Mouse (Mus musculus): ENCODE data around the gene Gm17268.

The Gm17268 gene

DNA sequence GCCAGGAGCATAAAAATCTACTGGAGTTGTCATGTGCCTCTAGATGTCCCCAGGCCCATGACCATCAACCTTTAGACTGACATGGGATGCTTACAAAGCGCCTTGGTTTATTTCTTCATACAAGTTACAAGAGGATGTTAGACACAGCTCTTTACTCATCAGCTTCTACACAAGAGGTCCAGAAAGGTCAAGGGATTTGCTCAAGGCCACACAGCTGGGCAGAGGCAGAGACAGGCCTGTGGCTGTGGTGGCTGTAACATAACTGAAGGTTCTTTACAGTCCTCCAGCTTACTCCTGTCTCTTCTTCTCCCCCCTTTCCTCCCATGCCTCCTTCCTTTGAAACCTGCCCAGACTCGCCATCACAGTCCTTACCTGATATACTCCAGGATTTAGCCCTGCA, 8.2 kb downstream of the Gm17268 start:
- CTCF ChIA-PET: no interaction called here

DNA sequence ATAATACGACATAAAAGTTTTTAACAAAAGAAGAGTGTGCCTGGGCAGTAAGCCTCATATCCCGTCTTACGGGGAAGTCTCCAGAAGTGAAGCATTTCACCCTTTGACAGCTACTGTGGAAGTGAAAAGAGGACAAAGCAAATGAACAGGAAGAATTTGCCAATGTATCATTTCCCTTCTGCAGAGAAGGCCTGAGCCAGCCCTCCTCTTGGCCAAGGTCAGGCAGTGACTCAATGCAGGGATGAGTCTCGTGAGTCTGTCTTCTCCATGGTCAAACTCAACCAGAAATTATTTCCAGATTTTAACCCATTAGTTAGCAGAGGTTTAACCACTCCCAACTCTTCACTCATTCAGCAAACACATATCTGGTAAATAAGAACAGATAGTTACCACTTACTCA, 14.6 kb downstream of the Gm17268 start:
- CTCF ChIA-PET: no interaction called here

DNA sequence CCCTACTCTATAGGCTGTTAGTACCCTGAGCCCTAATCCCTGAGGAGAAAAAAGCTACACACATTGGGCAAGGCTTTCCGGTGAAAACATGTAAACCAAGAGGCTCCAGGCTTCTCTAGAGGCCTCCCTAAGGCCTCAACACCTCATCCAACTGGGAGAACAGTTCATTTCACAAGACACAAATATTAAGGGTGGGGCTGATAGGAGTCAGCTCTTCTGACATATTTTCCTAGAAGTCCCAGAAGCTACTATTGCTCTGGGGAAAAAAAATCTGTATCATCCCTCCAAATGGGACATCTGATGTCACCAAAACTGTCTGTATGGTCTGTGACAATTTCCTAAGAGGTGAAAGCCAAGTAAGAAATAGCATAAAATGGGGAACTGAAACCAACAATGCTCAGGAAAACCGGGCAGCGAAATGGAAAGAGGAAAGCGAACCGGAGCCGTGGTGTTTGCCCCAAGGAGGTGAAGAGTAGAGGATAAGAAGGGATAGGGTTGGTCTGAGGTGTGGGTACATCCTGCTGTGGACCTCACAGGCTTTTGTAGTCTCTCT, 15.8 kb downstream of the Gm17268 start:
- CTCF ChIA-PET: no interaction called here

DNA sequence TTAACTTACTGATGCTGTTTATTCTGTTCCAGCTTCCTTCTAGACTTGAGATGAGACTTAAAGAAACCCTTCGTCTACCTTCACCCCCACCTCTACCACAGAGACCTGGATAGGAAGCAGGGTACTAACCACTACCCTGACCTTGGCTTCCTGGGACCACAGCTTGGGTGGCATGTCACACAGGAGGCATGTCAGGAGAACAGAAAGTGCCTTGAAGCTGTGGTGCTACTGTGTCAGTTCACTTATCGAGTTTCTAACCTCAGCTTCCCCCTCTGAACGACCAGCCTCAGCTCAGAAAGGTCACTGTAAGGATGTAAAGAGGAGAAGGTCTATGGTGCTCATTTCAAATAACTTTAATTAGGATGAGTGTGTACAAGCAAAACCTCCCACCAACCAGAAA, 17.0 kb downstream of the Gm17268 start:
- CTCF ChIA-PET: no interaction called here

GRCm38 (mm10) chr11:82019793-82020192, 18.6 kb downstream of the Gm17268 start:
- CTCF ChIA-PET: no interaction called here

DNA sequence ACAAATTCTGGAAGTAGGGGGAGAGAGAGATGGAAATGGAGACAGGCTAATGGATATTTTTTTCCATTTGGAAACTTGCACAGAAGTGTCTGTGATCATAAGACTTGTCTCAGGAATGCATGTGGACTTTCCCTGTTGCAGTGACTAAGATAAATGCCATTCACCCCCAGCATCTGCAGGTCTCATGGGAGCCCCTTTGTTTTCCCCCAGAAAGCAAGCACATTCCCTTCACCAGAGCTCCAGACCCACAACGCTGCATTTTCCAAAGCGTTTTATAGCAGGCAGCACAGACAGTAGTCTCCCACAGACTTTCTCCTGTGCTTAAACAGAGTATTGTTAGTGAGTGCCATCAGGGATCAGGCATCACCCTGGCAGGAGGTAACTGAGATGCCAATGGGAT, 19.0 kb downstream of the Gm17268 start:
- CTCF ChIA-PET: no interaction called here

DNA sequence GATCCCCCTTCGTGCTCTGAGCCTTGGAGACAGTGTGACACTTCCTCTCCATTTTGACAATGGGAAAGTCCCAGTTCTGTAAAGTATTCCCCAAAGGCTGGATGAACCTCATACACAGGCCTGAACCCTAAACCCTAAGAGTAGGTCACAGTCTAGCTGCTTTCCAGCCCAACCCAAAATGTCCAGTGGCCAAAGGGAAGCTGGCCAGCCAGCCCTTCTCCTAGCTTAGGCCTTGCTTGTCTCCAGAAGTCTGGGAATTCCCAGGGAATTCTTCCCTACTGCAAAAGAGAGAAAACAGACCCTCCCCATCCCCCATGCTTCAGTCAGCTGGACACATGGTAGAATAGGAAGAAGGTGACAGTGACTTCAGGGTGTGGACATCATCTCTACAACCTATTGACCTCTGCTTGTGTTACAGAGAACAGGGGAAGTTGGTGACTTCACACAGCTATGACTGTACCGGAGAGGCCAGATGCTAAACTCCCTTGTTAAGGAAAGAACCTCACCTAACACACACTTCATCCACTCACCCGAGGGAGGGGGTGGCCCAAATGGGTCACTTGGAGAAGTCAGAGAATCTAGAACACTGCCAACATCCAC, 22.1 kb downstream of the Gm17268 start:
- CTCF ChIA-PET: no interaction called here

DNA sequence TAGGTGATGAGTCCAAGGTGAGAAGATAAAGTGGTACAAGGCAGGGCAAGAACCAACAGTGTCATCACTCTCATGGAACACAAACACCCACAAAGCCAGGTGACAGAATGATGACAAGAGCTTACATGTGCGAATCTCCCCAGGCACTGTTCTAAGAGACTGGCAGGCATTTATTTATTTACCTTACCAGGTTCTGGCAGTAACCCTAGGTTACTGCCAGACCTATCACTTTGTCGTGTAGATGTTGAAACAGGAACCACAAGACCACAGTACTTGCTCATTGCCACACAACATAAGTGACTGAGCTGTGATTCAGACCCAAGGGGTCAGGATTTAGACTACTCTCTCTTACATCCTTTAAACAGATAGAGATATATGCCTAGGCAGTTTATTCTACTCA, 23.3 kb downstream of the Gm17268 start:
- CTCF ChIA-PET: no interaction called here

GRCm38 (mm10) chr11:82013756-82014155, 24.6 kb downstream of the Gm17268 start:
- CTCF ChIA-PET: no interaction called here

- CTCF ChIA-PET: no interaction called here
Observed at GRCm38 (mm10) chr11:82011411-82012193, 26.8 kb downstream of the Gm17268 start.

GRCm38 (mm10) chr11:82010115-82010514, 28.2 kb downstream of the Gm17268 start:
- CTCF ChIA-PET: no interaction called here

DNA sequence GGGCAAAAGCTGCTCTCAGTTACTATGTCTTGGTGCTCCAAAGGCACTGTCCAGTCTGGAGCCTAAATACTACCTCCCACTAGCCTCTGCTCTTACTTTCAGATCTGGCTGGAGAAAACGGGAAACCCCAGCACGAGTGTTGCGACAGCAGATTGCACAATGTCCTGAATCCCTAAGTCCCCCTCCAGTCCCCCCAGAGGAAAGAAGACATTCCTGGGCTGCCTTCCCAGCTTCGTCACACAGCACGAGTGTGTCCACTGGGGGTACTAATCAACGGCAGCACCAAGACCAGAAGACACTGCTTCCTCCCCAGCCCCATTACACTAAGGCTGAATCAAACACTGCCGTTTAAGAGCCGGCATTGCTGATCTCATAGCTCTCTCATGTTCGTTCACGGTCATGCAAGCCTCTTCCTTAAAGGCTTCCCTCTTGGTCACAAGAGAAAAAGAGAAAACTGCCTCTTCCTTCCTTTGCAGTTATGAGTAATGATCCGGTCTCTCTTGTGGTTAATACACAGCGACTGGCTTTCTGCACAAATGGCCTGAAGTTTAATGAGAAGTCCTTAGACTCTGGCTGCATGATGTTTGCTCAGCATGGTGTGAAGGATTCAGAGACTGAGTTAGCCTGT, 31.5 kb downstream of the Gm17268 start:
- CTCF ChIA-PET: no interaction called here

- CTCF ChIA-PET: no interaction called here
Observed at GRCm38 (mm10) chr11:82004810-82005209, 33.6 kb downstream of the Gm17268 start.

DNA sequence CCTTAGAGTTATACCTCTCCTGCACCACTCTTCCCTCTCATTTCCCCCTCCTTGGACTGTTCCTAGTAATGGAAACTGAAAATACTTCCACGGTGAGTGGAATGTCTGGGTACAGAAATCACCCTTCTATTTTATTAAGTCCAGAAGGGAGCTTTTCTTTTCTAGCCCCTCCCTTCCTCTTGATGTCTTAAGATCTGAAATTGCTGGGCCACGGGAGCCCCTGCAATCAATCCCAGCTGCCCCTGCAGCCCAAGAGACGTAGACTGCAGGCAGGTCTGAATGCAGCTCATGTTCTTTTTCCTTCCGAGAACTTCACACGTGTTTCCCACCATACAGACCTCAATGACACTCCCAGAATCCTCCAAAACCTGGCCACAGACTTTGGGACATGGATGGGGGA, 37.8 kb downstream of the Gm17268 start:
- CTCF ChIA-PET: no interaction called here

DNA sequence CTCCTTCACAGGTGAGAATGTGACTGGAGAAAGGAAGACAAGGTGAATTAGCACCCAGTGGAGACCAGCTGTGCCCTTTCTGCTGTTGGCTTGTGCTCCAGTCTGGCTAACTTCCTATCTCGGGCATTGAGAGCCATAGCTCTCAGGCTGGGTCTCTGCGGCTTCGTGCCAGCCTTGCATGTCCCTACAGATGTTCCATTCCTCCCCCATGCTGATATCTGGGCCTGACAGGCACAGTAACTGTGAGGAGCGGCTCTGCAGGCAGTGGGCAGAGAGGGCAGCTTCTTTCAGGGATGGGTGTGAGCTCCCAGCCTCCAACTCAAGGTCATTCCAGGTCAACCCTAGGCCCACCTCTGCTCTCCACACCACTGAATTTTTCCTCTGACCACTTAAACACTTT, 38.9 kb downstream of the Gm17268 start:
- CTCF ChIA-PET: no interaction called here

DNA sequence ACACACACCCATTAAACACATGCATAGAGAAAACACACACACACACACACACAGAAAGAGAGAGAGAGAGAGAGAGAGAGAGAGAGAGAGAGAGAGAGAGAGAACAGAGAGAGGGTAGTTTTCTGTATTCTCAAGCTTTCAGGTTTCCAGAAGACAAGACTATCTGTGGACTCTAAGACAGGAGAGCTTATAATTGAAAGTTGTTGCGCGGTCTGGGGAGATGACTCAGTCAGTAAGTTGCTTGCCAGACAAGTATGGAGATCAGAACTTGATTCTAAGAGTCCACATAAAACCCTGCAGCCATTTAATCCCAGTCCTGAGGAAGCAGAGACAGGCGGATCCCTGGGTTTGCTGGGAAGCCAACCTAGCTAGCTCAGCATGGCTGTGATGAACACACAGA, 39.7 kb downstream of the Gm17268 start:
- CTCF ChIA-PET: no interaction called here

GRCm38 (mm10) chr11:81997085-81997484, 41.3 kb downstream of the Gm17268 start:
- CTCF ChIA-PET: no interaction called here

DNA sequence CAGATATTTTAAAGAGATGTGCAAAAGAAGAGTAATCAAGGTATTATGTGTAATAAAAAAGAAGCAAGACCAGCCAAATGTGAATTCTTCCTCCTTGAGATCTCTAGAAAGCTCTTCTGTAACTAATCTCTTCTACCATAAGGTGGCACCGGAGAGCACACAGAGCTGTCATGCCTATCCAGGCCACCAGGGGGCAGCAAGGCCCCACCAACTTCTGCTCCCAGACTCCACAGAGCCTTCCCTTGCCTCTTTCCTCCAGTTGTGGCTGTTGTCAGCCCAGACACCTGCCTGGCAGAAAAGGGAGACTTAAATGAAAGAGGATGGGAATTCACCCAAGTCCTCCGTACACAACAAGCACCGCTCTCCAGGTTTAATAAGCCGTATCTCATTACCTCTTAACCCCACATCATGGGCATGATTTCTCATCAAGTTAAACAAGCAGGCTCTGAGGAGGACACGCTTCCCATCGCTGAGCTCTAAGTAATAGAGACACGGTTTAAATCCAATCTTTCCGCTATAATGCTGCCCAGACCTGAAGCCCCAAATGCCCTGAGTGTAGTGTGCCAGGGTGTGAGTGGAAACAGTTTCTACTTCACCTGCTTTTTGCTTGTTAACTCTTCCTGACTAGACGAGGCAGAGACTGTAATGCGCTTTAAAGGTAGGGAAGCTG, 42.1 kb downstream of the Gm17268 start:
- CTCF ChIA-PET: interaction anchor here (0.8 kb wide), 2 partner anchors 51 to 181 kb away, joined by 3 to 4 read pairs; no protein-coding TSS in a partner anchor

DNA sequence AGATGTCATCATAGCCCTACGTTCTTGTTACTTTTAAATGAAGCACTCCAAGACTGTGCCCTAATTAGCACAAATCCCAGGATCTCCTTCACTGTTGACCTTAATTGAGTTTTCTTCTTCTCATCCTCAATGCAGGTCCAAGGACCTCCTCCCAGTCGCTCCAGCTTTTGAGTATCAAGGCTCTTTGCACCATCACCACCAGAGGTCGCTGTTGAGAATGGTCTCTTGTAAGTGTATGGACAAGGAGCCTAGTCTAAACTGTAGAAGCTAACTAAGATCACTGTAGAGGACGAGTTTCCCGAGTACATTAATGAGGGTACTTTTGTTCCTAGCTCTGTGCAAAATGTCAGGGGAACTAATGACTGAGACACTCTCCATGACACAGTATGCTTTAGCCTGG, 55.2 kb downstream of the Gm17268 start:
- CTCF ChIA-PET: no interaction called here

DNA sequence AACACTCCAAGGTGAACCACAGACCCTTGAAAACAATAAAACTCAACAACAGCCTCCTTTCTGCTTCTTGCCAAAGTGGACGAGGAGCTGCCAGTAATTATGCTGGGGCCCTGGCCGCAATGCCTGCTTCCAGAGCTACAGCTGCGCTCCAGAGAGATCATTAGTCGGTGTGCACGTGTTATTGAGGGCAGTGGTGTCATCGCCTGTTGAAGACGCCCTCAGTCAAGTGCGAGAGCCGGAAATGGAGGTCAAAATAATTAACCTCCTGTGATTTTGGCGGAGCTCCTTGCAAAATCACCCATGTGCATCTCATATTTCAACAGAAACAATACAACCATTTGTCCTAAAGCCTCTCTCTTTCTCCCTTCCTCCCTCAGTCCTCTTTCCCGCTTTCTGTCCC, 56.2 kb downstream of the Gm17268 start:
- CTCF ChIA-PET: no interaction called here

Data from spleen, embryonic (tissue).